Mouse (Mus musculus): Measurements from ENCODE around the gene Igsf23. TPM values are rescaled to one million over a fixed set of nuclear protein-coding genes. Genes with fewer than 3 reads are reported as not detected.

Igsf23 gene
- total RNA-seq (2023), result not detected

GRCm38 (mm10) chr7:19950589-19950988 lies at the start of gene Igsf23:
Gene Igsf23 (minus strand): TSS chr7:19950756.

GRCm38 (mm10) chr7:19991165-19991564 lies 40.6 kb upstream of the Igsf23 start, which contains the start of gene Nlrp9b:
Gene Nlrp9b (plus strand): TSS chr7:19991465.

GRCm38 (mm10) chr7:19964985-19965579 lies 14.5 kb upstream of the Igsf23 start, which contains the start of gene Ceacam20:
Gene Ceacam20 (plus strand): TSS chr7:19965412.

GRCm38 (mm10) chr7:19920506-19921261 lies 29.9 kb downstream of the Igsf23 start, which contains the start of gene Pvr:
Gene Pvr (minus strand): TSS chr7:19921160.

GRCm38 (mm10) chr7:19887849-19888248 lies 62.7 kb downstream of the Igsf23 start, which contains the start of gene Ceacam19:
Gene Ceacam19 (minus strand): TSS chr7:19887965.

Other genes starting within 250 kb of the Igsf23 start
- gene Tomm40, start 235.3 kb downstream of the Igsf23 start, total RNA-seq (2023), result 10 to 100 TPM; 55.4 to 63.8 TPM
- not detected for gene Nectin2, start 200.3 kb downstream of the Igsf23 start, total RNA-seq (2023)
- gene Bcam, start 179.7 kb downstream of the Igsf23 start, total RNA-seq (2023), result not detected
- 1 to 10 TPM in 1 of 2 experiments, not detected in 1; 1.8 TPM for gene Cblc, start 153.9 kb downstream of the Igsf23 start, total RNA-seq (2023)
- 10 to 100 TPM; 64.0 to 80.4 TPM for gene Bcl3, start 128.0 kb downstream of the Igsf23 start, total RNA-seq (2023)
- not detected for gene Gm19345, start 98.8 kb downstream of the Igsf23 start, total RNA-seq (2023)
- 10 to 100 TPM; 14.4 to 16.7 TPM for gene Ceacam16, start 89.5 kb downstream of the Igsf23 start, total RNA-seq (2023)
- gene Ceacam19, start 62.8 kb downstream of the Igsf23 start, total RNA-seq (2023), result not detected
- gene Pvr, start 29.6 kb downstream of the Igsf23 start, total RNA-seq (2023), result 10 to 100 TPM; 20.9 to 22.8 TPM
- gene Ceacam20, start 14.7 kb upstream of the Igsf23 start, total RNA-seq (2023), result not detected
- not detected for gene Nlrp9b, start 40.7 kb upstream of the Igsf23 start, total RNA-seq (2023)
- gene Vmn1r91, start 148.9 kb upstream of the Igsf23 start, total RNA-seq (2023), result not detected
- gene Gm16442, start 171.8 kb upstream of the Igsf23 start, total RNA-seq (2023), result not detected
- not detected for gene Vmn1r93, start 188.3 kb upstream of the Igsf23 start, total RNA-seq (2023)
- not detected for gene Vmn1r94, start 217.6 kb upstream of the Igsf23 start, total RNA-seq (2023)
- not detected for gene Vmn1r95, start 243.0 kb upstream of the Igsf23 start, total RNA-seq (2023)